Mouse (Mus musculus) forebrain, postnatal 0 days (tissue): ENCODE data around the gene Rhbdd3. TPM values are rescaled to one million over a fixed set of nuclear protein-coding genes. Genes with fewer than 3 reads are reported as not detected.

ENCODE experiments used
- ATAC-seq: fragments of 200-750 bp; cut with Nextera tagmentation; 2 replicates; pipeline ENCODE4 v1.8.0; 2017; ENCODE audit warnings: mild to moderate bottlenecking, moderate library complexity
- DNase-seq: peaks from one replicate; pipeline ENCODE4 v3.0.0-alpha.2; 2015
- H3K27ac ChIP-seq: fragments of 300-500 bp; sonication (generic); 2 replicates; pipeline ENCODE4 v1.5.1; 2014; ENCODE audit warnings: low read depth, mild to moderate bottlenecking, antibody characterized with exemption, low read length, moderate library complexity, mixed read lengths
- H3K27me3 ChIP-seq: fragments of 300-500 bp; sonication (generic); 2 replicates; pipeline ENCODE4 v1.6.1; 2014; ENCODE audit warnings: mild to moderate bottlenecking, low read length, mixed read lengths; ENCODE audit not compliant: insufficient read depth
- H3K36me3 ChIP-seq: fragments of 300-500 bp; sonication (generic); 2 replicates; pipeline ENCODE4 v1.6.1; 2014; ENCODE audit warnings: mild to moderate bottlenecking, moderate library complexity; ENCODE audit not compliant: insufficient read depth
- H3K4me1 ChIP-seq: fragments of 300-500 bp; sonication (generic); 2 replicates; pipeline ENCODE4 v1.6.1; 2014; ENCODE audit warnings: antibody characterized with exemption; ENCODE audit not compliant: insufficient read depth
- H3K4me2 ChIP-seq: fragments of 300-500 bp; sonication (generic); 2 replicates; pipeline ENCODE4 v1.6.1; 2014; ENCODE audit warnings: low read depth, mild to moderate bottlenecking, moderate library complexity
- H3K4me3 ChIP-seq: fragments of 300-500 bp; sonication (generic); 2 replicates; pipeline ENCODE4 v1.5.1; 2014; ENCODE audit warnings: low read depth, low read length, mixed read lengths
- H3K9ac ChIP-seq: fragments of 300-500 bp; sonication (generic); 2 replicates; pipeline ENCODE4 v1.6.1; 2014; ENCODE audit warnings: mild to moderate bottlenecking
- H3K9me3 ChIP-seq: fragments of 300-500 bp; sonication (generic); 2 replicates; pipeline ENCODE4 v1.6.1; 2016; ENCODE audit warnings: low read length
- CTCF ChIP-seq: sonication (generic); IDR thresholded peaks from 2 replicates; pipeline ENCODE4 v1.5.1; 2016; ENCODE audit warnings: antibody characterized with exemption, control low read depth, low read depth
- WGBS: fragments of 180-500 bp; shearing (Covaris S2); extraction: QIAGEN DNeasy Blood & Tissue Kit; methylation state at CpG from one replicate; pipeline ENCODE4 v1.1.7; 2014; 5-methylcytosine and 5-hydroxymethylcytosine counted together
- polyA plus RNA-seq: library from polyadenylated mRNA; unstranded; fragments of >200 nt; fragmentation: Nextera tagmentation; extraction: Ambion mirVana; gene quantifications from 2 replicates; pipeline ENCODE4 v1.2.1, GENCODE M21; 2015
- total RNA-seq: library from RNA; depleted of rRNA; stranded (reverse); fragments of >200 nt; gene quantifications from 2 replicates; pipeline ENCODE4 v1.2.3, GENCODE M21; 2014

Rhbdd3 gene
- total and polyA plus RNA-seq, 2 experiments from 2014 or later = 31.0 to 36.6 TPM

DNA sequence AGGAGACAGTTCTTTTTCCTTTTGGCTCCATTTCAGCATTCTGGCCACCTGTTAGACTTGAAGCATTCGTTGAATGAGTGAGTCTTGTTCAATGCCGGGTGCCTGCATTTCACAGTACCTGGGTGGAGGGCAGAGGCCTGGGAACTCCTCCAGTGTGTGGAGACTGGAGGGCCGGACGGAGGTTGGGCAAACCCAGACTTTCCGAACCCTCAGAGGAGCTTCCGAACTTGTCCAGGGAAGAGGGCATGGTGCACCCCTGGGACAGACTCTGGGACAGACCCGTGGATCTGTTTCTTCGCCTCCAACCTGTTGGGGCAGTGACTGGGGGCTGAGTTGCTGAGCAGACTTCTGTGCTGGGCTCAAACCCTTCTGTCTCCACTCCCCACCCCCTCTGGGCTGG, 41.7 kb upstream of the Rhbdd3 start:
- H3K4me1 ChIP-seq = peaks cover 19% of the 10 kb centered on the region
- no peak for TF ChIP-seq CTCF
- H3K4me3 ChIP-seq = no peak overlapping the region
- H3K9me3 ChIP-seq = no peaks in the 10 kb centered on the region
- no peak overlapping the region for H3K27ac ChIP-seq
- H3K36me3 ChIP-seq = peaks cover 8% of the 10 kb centered on the region; the same call in 1 of the 2 replicates
- DNase-seq (no peak), ATAC-seq (no peak)
- no peak overlapping the region for H3K4me2 ChIP-seq
- no peak overlapping the region for H3K9ac ChIP-seq
- peaks cover 44% of the 10 kb centered on the region for H3K27me3 ChIP-seq
- 51% methylated on average over 8 of the region's 8 CpGs for WGBS

DNA sequence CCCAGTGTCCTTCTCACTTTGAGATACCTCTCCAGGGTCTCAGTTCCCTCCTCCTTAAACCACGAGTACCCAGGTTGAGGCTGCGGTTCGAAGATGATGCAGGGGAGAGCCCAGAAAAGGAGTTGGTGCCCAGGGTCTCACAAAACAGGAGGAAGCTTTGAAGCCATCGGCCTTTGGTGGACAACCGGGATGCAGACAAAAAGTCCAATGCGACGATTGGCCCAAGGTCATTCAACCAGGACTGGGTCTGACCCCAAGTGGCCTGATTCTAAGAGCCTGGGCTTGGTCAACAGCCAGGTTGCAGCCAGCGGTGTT, 41.2 kb upstream of the Rhbdd3 start:
- Histone ChIP-seq H3K9me3 (no peaks in the 10 kb centered on the region), H3K27ac (no peak overlapping the region), H3K4me2 (peak overlapping the region; percentile 87), H3K27me3 (peaks cover 48% of the 10 kb centered on the region), H3K4me1 (peaks cover 23% of the 10 kb centered on the region), H3K4me3 (peak overlapping the region; percentile 47), H3K9ac (peak overlapping the region; percentile 60; the same call in 1 of the 2 replicates), H3K36me3 (peaks cover 8% of the 10 kb centered on the region; the same call in 1 of the 2 replicates)
- 18% methylated on average over 8 of the region's 8 CpGs for WGBS
- no peak for DNase-seq
- ATAC-seq = no peak
- no peak for TF ChIP-seq CTCF

DNA sequence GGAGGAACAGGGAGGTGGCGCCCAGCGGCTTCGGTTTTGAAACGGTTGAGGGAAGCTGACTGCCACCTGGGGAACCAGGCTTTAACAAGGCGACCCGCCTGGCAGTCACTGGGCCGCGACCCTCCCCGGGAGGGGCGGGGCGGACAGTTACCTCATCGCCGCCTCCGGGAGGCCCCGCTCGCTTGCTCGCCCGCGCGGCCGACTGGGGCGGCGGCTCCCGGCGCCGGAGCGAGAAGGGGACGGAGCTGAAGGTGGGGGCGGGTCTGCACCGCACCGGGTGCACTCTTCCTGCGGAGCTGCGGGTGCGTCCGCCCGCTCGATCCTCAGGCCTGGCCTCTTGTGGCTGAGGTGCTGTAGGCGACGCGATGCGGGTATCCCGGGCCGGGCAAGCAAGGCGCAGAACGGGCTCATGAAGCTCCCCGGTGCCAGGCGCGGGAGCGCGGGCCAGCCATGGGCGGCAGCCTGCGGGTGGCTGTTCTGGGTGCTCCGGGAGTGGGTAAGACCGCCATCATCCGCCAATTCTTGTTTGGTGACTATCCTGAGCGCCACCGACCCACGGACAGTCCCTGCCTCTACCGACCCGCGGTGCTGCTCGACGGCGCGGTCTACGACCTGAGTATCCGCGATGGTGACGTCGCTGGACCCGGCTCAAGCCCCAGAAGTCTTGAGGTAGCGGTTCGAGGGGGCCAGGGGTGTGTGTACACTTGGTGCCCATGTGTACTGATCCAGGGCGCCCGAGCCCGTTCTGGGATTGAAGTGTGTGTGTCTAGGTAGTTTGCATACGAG, 40.7 kb upstream of the Rhbdd3 start, which contains the start of gene Rasl10a:
Gene Rasl10a, plus strand, starts transcription at position 273 of the 786 bp plus-strand sequence.
- no peak within 1 kb of the TSS for H3K27ac ChIP-seq
- no peak for TF ChIP-seq CTCF
- H3K9ac ChIP-seq = peak within 1 kb of the TSS; percentile 60
- WGBS = 3% methylated on average over 76 of the region's 77 CpGs
- no peaks in the 10 kb centered on the region for H3K9me3 ChIP-seq
- ATAC-seq (peak; percentile 7; the same call in 1 of the 2 replicates), DNase-seq (peak; percentile 45)
- peak within 1 kb of the TSS; percentile 47 for H3K4me3 ChIP-seq
- H3K4me2 ChIP-seq = peak within 1 kb of the TSS; percentile 87
- H3K36me3 ChIP-seq = peaks cover 8% of the 10 kb centered on the region; the same call in 1 of the 2 replicates
- peaks cover 50% of the 10 kb centered on the region for H3K27me3 ChIP-seq
- peaks cover 23% of the 10 kb centered on the region for H3K4me1 ChIP-seq

DNA sequence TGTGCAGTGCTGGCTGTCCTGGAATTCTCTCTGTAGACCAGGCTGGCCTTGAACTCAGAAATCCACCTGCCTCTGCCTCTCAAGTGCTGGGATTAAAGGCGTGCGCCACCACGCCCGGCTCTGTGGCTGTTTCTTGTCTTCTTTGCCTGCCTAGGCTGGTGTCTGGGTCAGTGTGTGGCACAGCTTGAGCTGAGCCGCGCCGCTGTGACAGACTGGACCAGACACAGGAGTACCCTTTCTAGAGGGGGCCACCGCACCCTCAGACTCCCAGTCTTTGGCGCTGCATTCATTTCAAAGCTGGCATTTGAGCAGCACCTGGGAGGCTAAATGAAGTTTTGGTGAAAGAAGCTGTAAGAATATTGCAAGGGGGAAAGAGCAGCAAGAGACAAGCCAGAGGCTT, 39.9 kb upstream of the Rhbdd3 start:
- ATAC-seq (no peak), DNase-seq (no peak)
- Histone ChIP-seq H3K9ac (no peak overlapping the region), H3K27me3 (peaks cover 50% of the 10 kb centered on the region), H3K36me3 (peaks cover 8% of the 10 kb centered on the region; the same call in 1 of the 2 replicates), H3K9me3 (no peaks in the 10 kb centered on the region), H3K4me2 (peak overlapping the region; percentile 87; the same call in 1 of the 2 replicates), H3K4me1 (peaks cover 23% of the 10 kb centered on the region), H3K4me3 (no peak overlapping the region), H3K27ac (no peak overlapping the region)
- TF ChIP-seq CTCF = no peak
- whole genome bisulfite sequencing = 26% methylated on average over 9 of the region's 9 CpGs

DNA sequence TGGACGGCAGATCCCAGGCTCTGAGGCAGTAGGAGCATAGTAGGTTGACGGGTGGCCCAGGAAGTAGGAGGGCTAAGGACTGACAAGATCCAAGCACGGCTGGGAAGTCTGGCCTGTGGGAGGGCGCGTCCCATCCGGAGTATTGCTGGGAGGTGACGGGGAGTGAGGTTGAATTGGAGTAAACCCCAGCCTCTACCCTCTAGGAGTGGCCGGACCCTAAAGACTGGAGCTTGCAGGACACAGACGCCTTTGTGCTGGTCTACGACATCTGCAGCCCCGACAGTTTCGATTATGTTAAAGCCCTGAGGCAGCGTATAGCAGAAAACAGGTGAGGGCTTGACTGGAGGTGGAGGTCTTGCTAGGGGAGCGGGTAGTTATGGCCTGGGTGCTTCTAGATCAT, 39.5 kb upstream of the Rhbdd3 start:
- DNase-seq = no peak
- no peak overlapping the region for H3K27ac ChIP-seq
- peaks cover 27% of the 10 kb centered on the region for H3K4me1 ChIP-seq
- peaks cover 8% of the 10 kb centered on the region; the same call in 1 of the 2 replicates for H3K36me3 ChIP-seq
- TF ChIP-seq CTCF = no peak
- no peak overlapping the region for H3K4me2 ChIP-seq
- no peaks in the 10 kb centered on the region for H3K9me3 ChIP-seq
- peaks cover 50% of the 10 kb centered on the region for H3K27me3 ChIP-seq
- ATAC-seq = no peak
- 31% methylated on average over 14 of the region's 14 CpGs for WGBS
- no peak overlapping the region for H3K4me3 ChIP-seq
- no peak overlapping the region for H3K9ac ChIP-seq

DNA sequence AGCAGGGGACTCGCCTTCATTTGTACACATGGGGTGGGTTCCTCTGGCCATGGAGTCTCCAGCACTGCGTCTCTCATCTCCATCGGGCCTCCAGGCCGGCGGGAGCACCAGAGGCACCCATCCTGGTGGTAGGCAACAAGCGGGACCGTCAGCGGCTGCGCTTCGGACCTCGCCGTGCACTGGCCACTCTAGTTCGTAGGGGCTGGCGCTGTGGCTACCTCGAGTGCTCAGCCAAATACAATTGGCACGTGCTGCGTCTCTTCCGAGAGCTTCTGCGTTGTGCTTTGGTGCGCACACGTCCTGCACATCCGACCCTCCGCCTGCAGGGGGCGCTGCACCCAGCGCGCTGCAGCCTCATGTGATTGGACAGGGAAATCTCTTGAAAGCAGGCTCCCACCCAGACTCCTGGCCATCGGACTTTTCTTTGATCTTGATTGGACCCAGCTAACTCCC, 39.0 kb upstream of the Rhbdd3 start:
- ATAC-seq (peak; percentile 30), DNase-seq (peak; percentile 78)
- peaks cover 32% of the 10 kb centered on the region for H3K4me1 ChIP-seq
- H3K9me3 ChIP-seq = no peaks in the 10 kb centered on the region
- no peak overlapping the region for H3K4me3 ChIP-seq
- H3K9ac ChIP-seq = no peak overlapping the region
- H3K27me3 ChIP-seq = peaks cover 50% of the 10 kb centered on the region
- no peak overlapping the region for H3K27ac ChIP-seq
- peaks cover 8% of the 10 kb centered on the region; the same call in 1 of the 2 replicates for H3K36me3 ChIP-seq
- 7% methylated on average over 27 of the region's 27 CpGs for WGBS
- TF ChIP-seq CTCF = peak; percentile 92
- H3K4me2 ChIP-seq = 0 out of 2 replicates have a peak overlapping the region, but pooled peaks have one; percentile 15

DNA sequence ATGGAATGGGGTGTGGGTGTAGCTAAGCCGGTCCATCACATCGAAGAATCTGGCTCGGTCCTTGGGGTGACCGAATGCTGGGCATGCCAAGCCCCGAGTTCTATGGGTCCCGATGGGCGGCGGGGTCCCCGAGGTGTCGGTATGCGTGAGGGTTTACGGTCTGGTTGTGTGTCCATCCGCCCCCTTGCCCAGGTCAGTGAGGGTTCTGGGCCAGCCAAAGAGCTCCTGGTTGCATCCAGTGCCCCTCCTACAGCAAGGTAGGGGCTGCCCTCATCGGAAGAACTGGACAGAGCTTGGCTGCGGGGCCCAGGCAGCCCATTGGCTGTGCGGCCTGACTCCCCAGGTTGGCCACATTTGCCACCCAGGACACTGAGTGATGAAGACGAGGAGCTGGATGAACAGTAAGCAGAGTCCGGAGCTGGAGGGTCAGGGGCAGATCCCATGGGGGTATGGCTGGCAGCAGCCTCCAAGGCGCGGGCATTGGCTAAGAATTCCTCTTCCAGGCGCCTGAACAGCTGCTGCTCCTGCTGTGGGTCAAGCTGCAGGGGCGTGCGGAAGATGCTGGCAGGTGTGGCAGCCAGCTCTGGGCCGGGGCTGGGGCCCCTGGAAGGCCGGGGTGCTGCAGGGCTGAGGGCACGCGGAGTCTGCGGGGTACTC, 37.8 kb upstream of the Rhbdd3 start:
- Histone ChIP-seq H3K4me3 (no peak overlapping the region), H3K36me3 (peaks cover 8% of the 10 kb centered on the region; the same call in 1 of the 2 replicates), H3K27ac (no peak overlapping the region), H3K9ac (no peak overlapping the region), H3K9me3 (no peaks in the 10 kb centered on the region), H3K27me3 (peaks cover 50% of the 10 kb centered on the region), H3K4me2 (peak overlapping the region; percentile 62), H3K4me1 (peaks cover 32% of the 10 kb centered on the region)
- TF ChIP-seq CTCF = no peak
- 61% methylated on average over 26 of the region's 28 CpGs for WGBS
- no peak for DNase-seq
- ATAC-seq = no peak
